Mouse (Mus musculus): ENCODE data around the gene Bloc1s2.
"Not testable (repeated sequence)": the region's sequence is repeated elsewhere in the genome, so short reads cannot be mapped to it uniquely, and the experiment has no call there.

Bloc1s2 gene

GRCm38 (mm10) chr19:44121137-44121536, 25.1 kb downstream of the Bloc1s2 start:
- DNase-seq = no peak

DNA sequence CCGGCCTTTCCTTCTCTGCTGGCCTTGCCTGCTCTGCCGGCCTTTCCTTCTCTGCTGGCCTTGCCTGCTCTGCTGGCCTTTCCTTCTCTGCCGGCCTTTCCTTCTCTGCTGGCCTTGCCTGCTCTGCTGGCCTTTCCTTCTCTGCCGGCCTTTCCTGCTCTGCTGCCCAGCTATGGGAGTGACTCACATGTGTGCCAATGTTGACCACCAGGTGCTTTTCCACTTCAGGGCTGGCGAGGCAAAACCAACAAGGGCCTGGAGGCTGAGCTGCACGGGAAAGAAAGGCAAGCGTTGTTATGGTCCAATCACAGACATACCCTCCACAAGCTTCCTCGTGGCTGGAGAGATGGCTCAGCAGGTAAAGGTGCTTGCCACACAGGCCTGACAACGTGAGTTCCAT, 25.6 kb downstream of the Bloc1s2 start:
- not testable (repeated sequence) for DNase-seq

GRCm38 (mm10) chr19:44117793-44118192, 28.5 kb downstream of the Bloc1s2 start:
- no peak for DNase-seq

DNA sequence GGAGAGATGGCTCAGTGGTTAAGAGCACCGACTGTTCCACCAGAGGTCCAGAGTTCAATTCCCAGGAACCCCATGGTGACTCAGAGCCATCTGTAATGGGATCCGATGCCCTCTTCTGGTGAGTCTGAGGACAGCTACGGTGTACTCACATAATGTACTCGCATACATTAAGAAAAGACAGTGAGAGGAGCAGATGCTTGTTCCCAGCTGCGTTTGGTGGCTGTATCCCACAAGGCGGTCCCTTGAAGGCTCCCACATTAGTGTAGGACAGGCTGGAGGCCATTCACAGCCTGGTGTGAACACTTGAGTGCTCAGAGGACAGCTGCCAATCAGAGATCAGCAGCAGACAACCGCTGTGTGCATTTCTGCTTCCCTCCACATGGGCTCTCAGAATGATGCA, 34.5 kb downstream of the Bloc1s2 start:
- DNase-seq = no peak

DNA sequence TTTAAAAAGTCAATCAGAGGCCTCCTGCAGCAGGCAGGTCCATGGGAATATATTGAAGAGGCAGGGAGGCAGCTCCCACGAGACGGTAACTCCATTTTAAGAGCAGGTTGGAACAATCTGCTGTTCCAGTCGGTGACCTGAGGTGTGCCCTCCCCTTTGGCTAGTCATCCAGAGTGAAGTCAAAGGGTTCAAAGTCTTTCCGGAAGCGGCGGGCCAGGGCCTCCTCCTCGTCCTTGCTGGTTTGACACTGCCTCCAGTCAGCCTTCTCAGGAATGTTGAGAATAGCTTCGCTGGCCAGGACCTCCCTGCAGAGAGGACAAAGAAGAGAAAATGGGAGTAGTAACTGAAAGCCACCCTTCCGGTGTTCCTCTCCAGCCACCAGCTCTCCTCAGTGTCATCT, 35.9 kb downstream of the Bloc1s2 start:
- DNase-seq = no peak

DNA sequence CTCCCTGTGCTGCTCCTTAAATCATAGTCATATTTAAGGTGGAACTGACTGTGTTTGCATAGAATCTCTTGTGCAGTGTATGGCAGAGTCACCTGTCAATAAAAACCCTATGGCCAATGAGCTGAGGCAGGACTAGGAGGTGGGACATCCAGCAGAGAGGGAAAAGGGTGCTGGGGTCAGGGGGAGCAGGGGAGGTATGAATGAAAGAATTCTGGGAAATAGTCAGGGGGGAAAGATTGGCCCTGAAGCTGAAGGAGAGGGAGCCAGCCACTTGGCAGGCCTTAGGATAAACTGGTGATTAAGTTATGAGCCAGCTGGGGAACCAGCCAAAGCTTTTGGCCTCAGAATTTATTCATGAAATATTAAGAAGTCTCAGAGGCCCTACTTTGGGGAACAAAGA, 37.2 kb downstream of the Bloc1s2 start:
- DNase-seq = peak; percentile 21

DNA sequence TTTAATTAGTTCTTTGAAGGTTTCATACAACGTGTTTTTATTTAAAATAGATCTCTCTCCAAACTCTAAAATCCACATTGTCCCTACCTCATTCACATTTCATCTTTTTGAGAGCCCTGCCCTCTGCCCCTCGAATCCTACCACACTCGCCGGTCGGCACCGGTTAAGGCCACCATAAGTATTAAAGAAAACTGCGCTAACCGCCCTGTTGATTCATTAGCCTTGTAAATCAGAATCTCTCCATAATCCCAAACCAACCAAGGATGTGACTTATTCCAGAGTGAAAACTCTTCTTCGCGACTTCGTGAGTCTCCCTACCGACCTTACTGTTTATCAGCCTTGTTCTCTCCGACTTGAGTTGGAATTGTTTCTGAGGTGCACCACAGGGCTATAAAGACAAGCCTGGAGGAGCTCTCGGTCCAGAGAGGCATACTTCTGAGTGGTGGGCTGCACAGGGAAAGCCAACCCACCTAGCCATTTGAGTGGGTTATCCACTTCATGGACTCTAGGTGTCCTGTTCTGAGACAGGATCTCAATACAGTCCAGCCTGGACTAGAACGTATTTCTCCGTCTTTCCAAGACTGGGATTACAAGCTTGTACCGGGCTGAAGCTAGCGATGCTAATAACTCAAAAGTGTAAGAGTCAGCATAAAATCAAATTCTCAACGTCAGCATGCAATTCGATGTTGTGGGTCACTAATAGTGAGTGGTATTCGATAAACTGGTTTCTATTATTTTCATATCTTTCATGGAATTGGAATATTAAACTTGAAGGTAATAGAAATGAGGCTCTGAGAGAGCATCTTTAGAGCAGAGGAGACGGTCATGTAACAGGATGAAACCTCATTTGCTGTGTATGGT, 38.4 kb downstream of the Bloc1s2 start:
- peak; percentile 15 for DNase-seq

GRCm38 (mm10) chr19:44106831-44107660, 39.2 kb downstream of the Bloc1s2 start, which contains the start of gene Chuk:
Chuk (minus strand) TSS chr19:44107480.
- peak; percentile 93 for DNase-seq

GRCm38 (mm10) chr19:44104393-44104792, 41.9 kb downstream of the Bloc1s2 start:
- DNase-seq = no peak

- DNase-seq = no peak
Observed at GRCm38 (mm10) chr19:44103001-44103400, 43.2 kb downstream of the Bloc1s2 start.

- DNase-seq = no peak
Observed at GRCm38 (mm10) chr19:44100840-44101239, 45.4 kb downstream of the Bloc1s2 start.

All from cerebellum, adult 11-12 months (tissue).